Mouse (Mus musculus): ENCODE data around the gene Zdhhc14. TPM values are rescaled to one million over a fixed set of nuclear protein-coding genes. Genes with fewer than 3 reads are reported as not detected.

Zdhhc14 gene
- total and polyA plus RNA-seq, 3 experiments, result 1.1 to 21.4 (median 7.3) TPM

GRCm38 (mm10) chr17:5763768-5764167 is 271.4 kb downstream of the Zdhhc14 start:
- ATAC-seq (ENCODE audit: extremely low read depth, insufficient number of reproducible peaks, low FRiP score, poor library complexity, severe bottlenecking) (no peak), DNase-seq (ENCODE audit: low spot score) (no peak)
- Histone ChIP-seq H3K36me3 (replicated peaks) (no peaks in the 10 kb centered on the region), H3K4me3 (ENCODE audit: low read depth, low read length) (no peak overlapping the region), H3K9me3 (replicated peaks) (no peaks in the 10 kb centered on the region), H3K27me3 (ENCODE audit: insufficient read depth, low read length) (peaks cover 35% of the 10 kb centered on the region), H3K4me1 (ENCODE audit: insufficient read depth, low read depth, low read length) (no peaks in the 10 kb centered on the region)
- TF ChIP-seq GATA1 (IDR thresholded peaks at IDR 0.05; ENCODE audit: borderline replicate concordance, low read length) (no peak), POLR2AphosphoS5 (IDR thresholded peaks at IDR 0.05; ENCODE audit: insufficient replicate concordance, low read depth, low read length) (no peak), GATA2 (IDR thresholded peaks at IDR 0.05; ENCODE audit: borderline replicate concordance, low read depth, low read length) (no peak), TAL1 (conservative IDR thresholded peaks at IDR 0.05; ENCODE audit: low read depth, low read length) (no peak), CTCF (IDR thresholded peaks at IDR 0.05; ENCODE audit: low read depth, low read length) (no peak)

- Histone ChIP-seq H3K4me1 (ENCODE audit: insufficient read depth, low read depth, low read length) (no peaks in the 10 kb centered on the region), H3K4me3 (ENCODE audit: low read depth, low read length) (no peak overlapping the region), H3K9me3 (replicated peaks) (no peaks in the 10 kb centered on the region), H3K36me3 (replicated peaks) (no peaks in the 10 kb centered on the region), H3K27me3 (ENCODE audit: insufficient read depth, low read length) (peaks cover 40% of the 10 kb centered on the region)
- TF ChIP-seq GATA1 (IDR thresholded peaks at IDR 0.05; ENCODE audit: borderline replicate concordance, low read length) (no peak), CTCF (IDR thresholded peaks at IDR 0.05; ENCODE audit: low read depth, low read length) (no peak), GATA2 (IDR thresholded peaks at IDR 0.05; ENCODE audit: borderline replicate concordance, low read depth, low read length) (no peak), POLR2AphosphoS5 (IDR thresholded peaks at IDR 0.05; ENCODE audit: insufficient replicate concordance, low read depth, low read length) (no peak), TAL1 (conservative IDR thresholded peaks at IDR 0.05; ENCODE audit: low read depth, low read length) (no peak)
- DNase-seq (ENCODE audit: low spot score), result no peak
- ATAC-seq (ENCODE audit: extremely low read depth, insufficient number of reproducible peaks, low FRiP score, poor library complexity, severe bottlenecking), result no peak
Measured at GRCm38 (mm10) chr17:5764270-5764669, 271.9 kb downstream of the Zdhhc14 start.

GRCm38 (mm10) chr17:5765746-5766145 is 273.4 kb downstream of the Zdhhc14 start:
- Histone ChIP-seq H3K9me3 (replicated peaks) (no peaks in the 10 kb centered on the region), H3K36me3 (replicated peaks) (no peaks in the 10 kb centered on the region), H3K4me3 (ENCODE audit: low read depth, low read length) (no peak overlapping the region), H3K27me3 (ENCODE audit: insufficient read depth, low read length) (peaks cover 52% of the 10 kb centered on the region), H3K4me1 (ENCODE audit: insufficient read depth, low read depth, low read length) (peaks cover 3% of the 10 kb centered on the region)
- TF ChIP-seq CTCF (IDR thresholded peaks at IDR 0.05; ENCODE audit: low read depth, low read length), result no peak
- TF ChIP-seq POLR2AphosphoS5 (IDR thresholded peaks at IDR 0.05; ENCODE audit: insufficient replicate concordance, low read depth, low read length), result no peak
- TF ChIP-seq GATA2 (IDR thresholded peaks at IDR 0.05; ENCODE audit: borderline replicate concordance, low read depth, low read length), result no peak
- TF ChIP-seq TAL1 (conservative IDR thresholded peaks at IDR 0.05; ENCODE audit: low read depth, low read length), result no peak
- TF ChIP-seq GATA1 (IDR thresholded peaks at IDR 0.05; ENCODE audit: borderline replicate concordance, low read length), result no peak
- DNase-seq (ENCODE audit: low spot score) (no peak), ATAC-seq (ENCODE audit: extremely low read depth, insufficient number of reproducible peaks, low FRiP score, poor library complexity, severe bottlenecking) (no peak)

GRCm38 (mm10) chr17:5768164-5768705 is 275.9 kb downstream of the Zdhhc14 start:
- TF ChIP-seq TAL1 (conservative IDR thresholded peaks at IDR 0.05; ENCODE audit: low read depth, low read length) (no peak), POLR2AphosphoS5 (IDR thresholded peaks at IDR 0.05; ENCODE audit: insufficient replicate concordance, low read depth, low read length) (no peak), GATA1 (IDR thresholded peaks at IDR 0.05; ENCODE audit: borderline replicate concordance, low read length) (no peak), GATA2 (IDR thresholded peaks at IDR 0.05; ENCODE audit: borderline replicate concordance, low read depth, low read length) (no peak), CTCF (IDR thresholded peaks at IDR 0.05; ENCODE audit: low read depth, low read length) (no peak)
- H3K9me3 ChIP-seq (replicated peaks), result no peaks in the 10 kb centered on the region

GRCm38 (mm10) chr17:5768810-5769520 is 276.6 kb downstream of the Zdhhc14 start:
- H3K27me3 ChIP-seq (ENCODE audit: insufficient read depth, low read length), result peaks cover 51% of the 10 kb centered on the region
- no peaks in the 10 kb centered on the region for H3K9me3 ChIP-seq (replicated peaks)
- DNase-seq (ENCODE audit: low spot score), result no peak
- no peak for ATAC-seq (ENCODE audit: extremely low read depth, insufficient number of reproducible peaks, low FRiP score, poor library complexity, severe bottlenecking)
- TF ChIP-seq POLR2AphosphoS5 (IDR thresholded peaks at IDR 0.05; ENCODE audit: insufficient replicate concordance, low read depth, low read length), result no peak
- no peak for TF ChIP-seq CTCF (IDR thresholded peaks at IDR 0.05; ENCODE audit: low read depth, low read length)
- no peak overlapping the region for H3K4me3 ChIP-seq (ENCODE audit: low read depth, low read length)
- peaks cover 3% of the 10 kb centered on the region for H3K4me1 ChIP-seq (ENCODE audit: insufficient read depth, low read depth, low read length)
- no peaks in the 10 kb centered on the region for H3K36me3 ChIP-seq (replicated peaks)

More at GRCm38 (mm10) chr17:5768164-5768705, 275.9 kb downstream of the Zdhhc14 start:
- no peaks in the 10 kb centered on the region for H3K36me3 ChIP-seq (replicated peaks)
- peaks cover 55% of the 10 kb centered on the region for H3K27me3 ChIP-seq (ENCODE audit: insufficient read depth, low read length)
- ATAC-seq (ENCODE audit: extremely low read depth, insufficient number of reproducible peaks, low FRiP score, poor library complexity, severe bottlenecking) (no peak), DNase-seq (ENCODE audit: low spot score) (no peak)
- no peak overlapping the region for H3K4me3 ChIP-seq (ENCODE audit: low read depth, low read length)
- peaks cover 3% of the 10 kb centered on the region for H3K4me1 ChIP-seq (ENCODE audit: insufficient read depth, low read depth, low read length)

- Histone ChIP-seq H3K4me3 (ENCODE audit: low read depth, low read length) (no peak overlapping the region), H3K36me3 (replicated peaks) (no peaks in the 10 kb centered on the region), H3K4me1 (ENCODE audit: insufficient read depth, low read depth, low read length) (peaks cover 3% of the 10 kb centered on the region), H3K9me3 (replicated peaks) (no peaks in the 10 kb centered on the region), H3K27me3 (ENCODE audit: insufficient read depth, low read length) (peaks cover 48% of the 10 kb centered on the region)
- DNase-seq (ENCODE audit: low spot score) (no peak), ATAC-seq (ENCODE audit: extremely low read depth, insufficient number of reproducible peaks, low FRiP score, poor library complexity, severe bottlenecking) (no peak)
- TF ChIP-seq TAL1 (conservative IDR thresholded peaks at IDR 0.05; ENCODE audit: low read depth, low read length) (no peak), POLR2AphosphoS5 (IDR thresholded peaks at IDR 0.05; ENCODE audit: insufficient replicate concordance, low read depth, low read length) (no peak), GATA2 (IDR thresholded peaks at IDR 0.05; ENCODE audit: borderline replicate concordance, low read depth, low read length) (no peak), GATA1 (IDR thresholded peaks at IDR 0.05; ENCODE audit: borderline replicate concordance, low read length) (no peak)
Measured at GRCm38 (mm10) chr17:5769776-5770175, 277.4 kb downstream of the Zdhhc14 start.

Data from G1E (cell line).